Mouse (Mus musculus) heart, postnatal 10 days (tissue): ENCODE results near the gene Smok3b. TPM values are rescaled to one million over a fixed set of nuclear protein-coding genes. Genes with fewer than 3 reads are reported as not detected.

Experiments
- DNase-seq, 2 experiments: peaks; one replicate each; pipeline ENCODE4 v3.0.0; 2021
- intact Hi-C: fragments of 180-260 bp; cut with DNase I; formaldehyde crosslinking; loops from one replicate; pipeline ENCODE4 v1.15.1; 2025
- total RNA-seq, 2 experiments: library from RNA; stranded (reverse); gene quantifications; 2 replicates each; pipeline ENCODE4 v1.2.3; 2021

The Smok3b gene
- total RNA-seq, 2 experiments from 2014 or later, result not detected

DNA sequence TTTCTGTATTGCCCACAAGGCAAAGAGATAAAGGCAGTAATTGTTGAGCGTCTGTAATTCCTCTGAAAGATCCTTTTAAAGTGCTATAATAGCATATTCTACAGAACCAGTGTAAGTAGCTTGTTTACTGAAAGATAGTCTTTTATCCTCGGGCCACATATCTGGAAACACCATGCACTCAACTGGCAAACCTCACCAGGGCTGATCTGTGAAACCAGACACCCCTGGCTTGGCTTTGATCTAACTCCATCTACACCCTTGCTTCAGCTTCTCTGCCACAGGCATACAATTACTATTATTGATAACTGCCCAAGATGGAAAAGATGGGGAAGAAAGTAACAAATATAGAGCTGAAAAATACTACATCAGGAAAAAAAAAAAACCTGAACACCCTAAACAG, 63.3 kb downstream of the Smok3b start:
- intact Hi-C loops, result loop anchor here (2.0 kb wide), 1 partner anchor 32 kb away; the partner anchor contains the start of gene Zscan21
- DNase-seq, result peak in 1 of 2 experiments; percentile 15

DNA sequence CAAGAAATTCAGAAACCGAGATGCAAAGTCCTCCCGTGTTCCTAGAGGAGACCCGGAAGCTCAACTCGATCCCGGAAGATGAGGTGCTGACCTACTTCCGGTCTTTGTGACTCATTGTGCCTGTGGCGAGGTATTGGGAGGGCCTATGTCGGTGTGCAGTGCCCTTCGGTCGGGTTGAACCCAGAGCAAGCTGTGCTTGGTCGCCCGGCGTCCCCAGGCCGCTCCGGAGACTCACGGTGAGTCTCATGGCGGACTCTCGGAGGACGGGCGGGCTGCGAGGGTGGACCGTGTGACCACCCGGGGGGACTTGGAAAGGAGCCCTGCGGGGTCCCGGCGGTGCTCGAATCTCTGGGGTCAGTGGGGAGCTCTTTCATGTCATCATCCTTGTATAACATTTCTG, 63.8 kb downstream of the Smok3b start, which contains the start of gene Zkscan1:
Gene Zkscan1, plus strand, starts transcription at position 89 of the 400 bp plus-strand sequence.
- DNase-seq, result peak; percentile 83 to 90
- intact Hi-C loops, result loop anchor here (2.0 to 5.0 kb wide), 2 partner anchors 32 to 67 kb away; partner anchors contain the start of gene Zscan21

DNA sequence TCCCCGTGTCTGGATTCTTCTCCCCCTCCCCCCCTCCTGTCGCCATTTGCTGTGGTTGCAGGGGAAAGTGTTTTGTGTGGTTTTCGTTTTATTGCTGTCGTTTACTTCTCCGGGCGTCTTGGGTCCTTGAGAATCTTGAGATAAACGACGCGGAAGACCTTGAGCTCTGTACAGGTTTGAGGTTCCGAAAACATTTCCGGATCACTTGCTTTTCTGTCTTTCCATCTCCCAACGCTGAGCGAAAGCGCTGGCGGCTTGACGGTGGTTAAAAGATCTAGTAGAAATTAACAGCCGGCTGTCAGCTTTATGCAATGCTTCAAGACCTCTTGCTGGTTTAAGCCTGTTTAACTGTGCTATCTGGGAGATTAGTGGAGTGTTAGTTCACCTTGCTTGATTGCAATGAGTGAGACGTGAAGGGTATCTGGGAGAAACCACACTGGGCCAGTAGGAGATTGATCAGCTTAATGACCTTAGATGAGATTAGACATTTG, 64.2 kb downstream of the Smok3b start:
- peak; percentile 21 to 40 for DNase-seq
- intact Hi-C loops, result loop anchor here (2.0 to 5.0 kb wide), 2 partner anchors 31 to 67 kb away; partner anchors contain the start of gene Zscan21

DNA sequence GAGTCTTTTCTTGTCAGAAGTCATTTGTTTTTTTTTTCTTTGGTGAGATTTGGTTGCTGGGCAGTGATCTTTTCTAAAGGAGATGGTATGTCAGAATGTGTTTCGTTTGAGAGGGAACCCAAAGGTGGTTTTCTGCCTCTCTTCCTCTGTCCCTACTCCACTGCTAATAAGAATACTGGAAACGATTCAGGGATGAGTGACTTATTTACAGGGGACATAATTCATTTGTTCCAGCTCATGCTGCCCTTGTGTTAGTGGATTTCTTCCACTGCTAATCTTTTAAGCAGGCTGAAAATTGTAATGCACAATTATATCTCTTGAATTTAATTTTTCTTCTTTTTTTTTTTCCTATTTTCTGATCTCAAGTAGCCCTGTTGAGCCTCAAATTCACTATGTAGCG, 65.6 kb downstream of the Smok3b start:
- no peak for DNase-seq
- intact Hi-C loops, result loop anchor here (5.0 kb wide), 1 partner anchor 65 kb away; no protein-coding TSS in a partner anchor

DNA sequence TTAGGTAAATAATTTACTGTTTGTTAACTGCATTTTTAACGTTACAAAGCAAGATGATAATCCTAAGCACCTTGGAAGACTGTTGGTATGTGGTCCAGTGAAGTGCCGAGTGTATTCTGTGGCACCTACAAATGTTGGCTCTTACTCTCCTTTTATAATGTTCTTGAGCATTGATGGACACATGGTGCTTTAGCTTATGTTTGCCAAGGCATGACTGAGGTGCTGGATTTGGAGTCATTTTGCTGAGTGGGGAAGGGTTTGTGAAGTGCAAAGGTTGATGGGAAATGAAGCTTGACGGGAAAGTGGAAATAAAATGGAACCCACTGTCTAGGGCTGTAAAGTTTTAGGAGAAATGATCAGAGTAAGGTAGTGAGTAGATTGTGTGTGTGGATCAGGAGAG, 67.1 kb downstream of the Smok3b start:
- DNase-seq, result no peak
- intact Hi-C loops, result loop anchor here (5.0 kb wide), 1 partner anchor 64 kb away; no protein-coding TSS in a partner anchor

DNA sequence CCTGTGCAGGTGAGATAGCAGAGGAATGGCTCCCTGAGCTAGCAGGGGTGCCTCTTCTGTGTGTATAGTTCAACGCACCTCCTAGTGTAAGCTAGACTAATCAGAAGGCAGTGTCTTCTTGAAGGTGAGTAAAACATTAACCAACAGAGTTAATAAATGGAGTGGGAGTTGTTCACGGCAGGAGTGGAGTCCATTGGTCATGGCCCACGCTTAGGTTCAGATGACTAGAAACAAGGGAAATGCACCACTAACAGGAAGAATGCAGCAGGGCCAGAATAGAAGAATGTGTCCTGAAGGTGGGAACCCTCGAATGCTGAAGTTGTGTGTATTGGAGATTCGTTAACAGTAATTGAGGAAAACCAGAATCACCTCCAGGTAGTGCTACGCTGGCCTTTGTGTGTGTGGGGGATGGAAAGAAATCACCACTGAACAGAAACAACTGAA, 67.9 kb downstream of the Smok3b start:
- intact Hi-C loops, result loop anchor here (5.0 kb wide), 1 partner anchor 63 kb away; no protein-coding TSS in a partner anchor
- DNase-seq, result no peak

DNA sequence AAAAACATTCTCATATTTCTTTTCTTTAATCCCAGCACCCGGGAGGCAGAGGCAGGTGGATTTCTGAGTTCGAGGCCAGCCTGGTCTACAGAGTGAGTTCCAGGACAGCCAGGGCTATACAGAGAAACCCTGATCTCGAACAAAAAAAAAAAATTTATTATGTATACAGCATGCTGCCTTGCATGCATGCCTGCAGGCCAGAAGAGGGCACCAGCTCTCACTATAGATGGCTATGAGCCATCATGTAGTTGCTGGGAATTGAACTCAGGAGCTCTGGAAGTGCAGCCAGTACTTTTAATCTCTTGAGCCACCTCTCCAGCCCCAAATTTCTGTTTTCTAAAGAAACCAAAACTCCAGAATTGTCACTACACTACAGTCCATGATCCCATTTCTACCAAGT, 69.0 kb downstream of the Smok3b start:
- intact Hi-C loops, result no loop called here
- peak; percentile 5 to 17 for DNase-seq

DNA sequence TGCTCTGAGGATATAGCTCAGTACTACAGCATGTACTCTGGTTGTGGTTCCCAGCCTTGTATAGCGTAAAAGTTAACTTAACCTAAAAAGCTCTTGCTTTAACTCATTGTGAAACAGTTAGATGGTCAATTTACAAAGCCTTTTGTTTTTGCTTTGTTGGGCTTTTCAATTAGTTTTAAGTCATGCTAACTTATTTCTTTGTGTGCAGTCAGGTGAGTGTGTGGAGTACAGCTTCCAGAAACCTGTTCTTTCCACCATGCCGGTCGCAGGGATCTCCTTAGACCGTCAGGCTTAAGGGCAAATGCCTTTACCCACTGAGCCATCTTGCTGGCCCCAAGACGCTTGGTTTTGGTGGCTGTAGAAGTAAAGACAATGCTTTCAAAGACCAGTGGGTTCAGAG, 69.5 kb downstream of the Smok3b start:
- intact Hi-C loops, result no loop called here
- DNase-seq, result no peak

DNA sequence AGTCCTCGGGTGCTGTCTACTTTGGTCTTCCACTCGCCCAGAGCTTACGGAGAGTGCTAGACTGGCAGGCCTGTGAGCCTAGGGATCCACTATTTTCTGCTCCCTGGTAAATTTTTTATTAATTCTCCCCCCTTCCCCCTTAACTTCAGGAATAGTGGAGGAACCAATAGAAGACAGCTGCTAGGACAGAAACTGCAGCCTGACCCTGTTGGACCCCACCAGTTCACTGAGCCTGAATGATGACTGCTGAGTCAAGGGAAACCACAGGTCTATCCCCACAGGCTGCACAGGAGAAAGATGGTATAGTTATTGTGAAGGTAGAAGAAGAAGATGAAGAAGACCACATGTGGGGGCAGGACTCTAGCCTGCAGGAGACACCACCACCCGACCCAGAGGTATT, 71.5 kb downstream of the Smok3b start:
- DNase-seq, result no peak
- intact Hi-C loops, result no loop called here

DNA sequence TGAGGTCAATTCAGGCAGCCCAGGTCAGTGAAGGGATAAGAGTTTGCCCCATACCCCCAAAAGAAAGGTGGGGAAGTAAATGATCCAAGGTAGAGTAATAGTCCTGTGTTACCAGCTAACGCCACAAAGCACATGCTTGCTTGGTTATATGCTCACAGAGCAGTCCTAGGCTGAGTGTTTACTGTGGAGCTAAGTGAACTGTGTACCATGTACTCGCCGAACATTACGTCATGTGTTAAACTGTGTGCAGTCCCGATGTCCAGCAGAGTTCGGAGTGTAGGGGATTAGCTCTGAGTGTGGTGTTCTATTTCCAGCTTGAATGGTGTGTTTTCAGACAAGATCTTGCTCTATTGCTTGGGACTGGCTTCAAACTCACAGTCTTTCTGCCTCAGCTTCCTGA, 73.2 kb downstream of the Smok3b start:
- no peak for DNase-seq
- intact Hi-C loops, result no loop called here

Other genes with a start within 250 kb of the Smok3b start
- gene Ppp1r35, start 242.6 kb upstream of the Smok3b start, total RNA-seq, result 10 to 100 TPM; 13.4 to 17.4 TPM
- 10 to 100 TPM; 26.2 to 41.3 TPM for gene Mepce, start 233.8 kb upstream of the Smok3b start, total RNA-seq
- gene Zcwpw1, start 233.6 kb upstream of the Smok3b start, total RNA-seq, result 1 to 10 TPM; 2.8 to 3.1 TPM
- 1 to 10 TPM; 1.1 to 1.8 TPM for gene Pilra, start 185.1 kb upstream of the Smok3b start, total RNA-seq
- gene Pilrb1, start 163.3 kb upstream of the Smok3b start, total RNA-seq, result under 1 TPM; 0.74 to 0.84 TPM
- under 1 TPM; 0.17 to 0.26 TPM for gene Pilrb2, start 149.6 kb upstream of the Smok3b start, total RNA-seq
- under 1 TPM; 0.17 to 0.22 TPM for gene Cyp3a13, start 99.8 kb upstream of the Smok3b start, total RNA-seq
- under 1 TPM; 0.34 to 0.37 TPM for gene Gjc3, start 58.3 kb upstream of the Smok3b start, total RNA-seq
- not detected for gene Azgp1, start 39.9 kb upstream of the Smok3b start, total RNA-seq
- not detected for gene Smok3a, start 168 bp upstream of the Smok3b start, total RNA-seq
- gene Smok3c, start 31.8 kb downstream of the Smok3b start, total RNA-seq, result not detected
- 10 to 100 TPM; 20.8 to 24.4 TPM for gene Zkscan1, start 63.7 kb downstream of the Smok3b start, total RNA-seq
- 10 to 100 TPM; 14.5 to 18.2 TPM for gene Zscan21, start 95.5 kb downstream of the Smok3b start, total RNA-seq
- 10 to 100 TPM in 1 of 2 experiments, 1 to 10 TPM in 1; 5.6 to 10.1 TPM for gene Zfp113, start 134.3 kb downstream of the Smok3b start, total RNA-seq
- 100 to 1,000 TPM; 136 to 145 TPM for gene Cops6, start 139.6 kb downstream of the Smok3b start, total RNA-seq
- 10 to 100 TPM; 11.3 to 15.5 TPM for gene Ap4m1, start 150.6 kb downstream of the Smok3b start, total RNA-seq
- 10 to 100 TPM; 30.0 to 37.2 TPM for gene Mcm7, start 151.0 kb downstream of the Smok3b start, total RNA-seq
- gene Taf6, start 166.0 kb downstream of the Smok3b start, total RNA-seq, result 10 to 100 TPM; 24.4 to 27.6 TPM
- gene Cnpy4, start 166.1 kb downstream of the Smok3b start, total RNA-seq, result 10 to 100 TPM in 1 of 2 experiments, 1 to 10 TPM in 1; 9.2 to 10.1 TPM
- gene Mblac1, start 172.9 kb downstream of the Smok3b start, total RNA-seq, result 1 to 10 TPM; 4.7 to 4.8 TPM
- under 1 TPM; 0.57 TPM for gene Nxpe5, start 204.5 kb downstream of the Smok3b start, total RNA-seq
- 10 to 100 TPM; 75.6 to 77.5 TPM for gene Lamtor4, start 234.1 kb downstream of the Smok3b start, total RNA-seq
- 1 to 10 TPM; 5.4 to 6.5 TPM for gene BC037034, start 242.6 kb downstream of the Smok3b start, total RNA-seq